Mouse (Mus musculus): Measurements from ENCODE around the gene Rims1. TPM values are rescaled to one million over a fixed set of nuclear protein-coding genes. Genes with fewer than 3 reads are reported as not detected.
A peak's percentile ranks its signal among the peaks of the same experiment; 100 is the strongest.

Gene Rims1
- polyA plus RNA-seq, 1 experiment from 2014 or later: not detected

DNA sequence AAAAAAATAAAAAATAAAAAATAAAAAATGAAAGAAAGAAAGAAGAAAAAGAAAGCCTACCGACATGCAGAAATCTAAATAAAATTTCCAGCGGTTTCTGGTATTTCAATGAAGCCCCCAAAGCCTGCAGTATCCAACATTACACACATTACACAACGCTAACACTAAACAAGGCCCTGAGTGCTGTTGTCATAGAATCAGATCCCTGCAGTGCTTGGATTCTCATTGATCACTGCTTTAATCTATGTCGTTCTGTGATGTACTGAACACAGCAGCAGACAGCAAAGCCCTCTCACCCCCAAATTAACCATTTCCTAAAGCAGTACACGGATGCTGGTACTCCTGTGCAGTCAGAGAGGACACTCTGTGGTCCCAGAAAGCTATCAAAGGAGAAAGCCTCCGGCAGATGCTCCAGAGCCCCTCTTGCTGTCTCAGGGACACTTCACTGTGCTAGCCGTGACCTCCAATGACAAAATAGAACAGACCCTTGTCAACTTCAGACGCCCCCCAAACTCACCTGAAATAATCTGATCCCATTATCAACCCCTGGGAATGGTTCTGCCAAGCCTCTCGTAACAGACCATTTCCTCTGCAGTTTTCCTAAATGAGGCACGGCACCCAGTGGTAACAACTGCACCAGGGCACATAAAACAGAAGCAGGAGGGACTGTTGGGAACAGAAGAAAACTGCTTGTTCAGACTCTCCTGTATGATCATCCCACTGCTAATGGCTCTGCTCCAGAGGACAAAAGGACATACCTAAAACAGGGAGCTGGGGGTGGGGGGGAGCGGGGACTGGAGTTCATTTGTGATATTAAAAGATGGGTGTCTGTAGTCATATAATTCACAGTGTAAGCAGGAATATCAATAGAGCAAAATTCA is 296.8 kb downstream of the Rims1 start:
- peaks cover 14% of the 10 kb centered on the region for H3K27me3 ChIP-seq
- ChIA-PET CTCF (no interaction called here), POLR2A (no interaction called here)
- in situ Hi-C loops (cut with MboI; ENCODE audit: low pct_unique_long_range_greater_than_20kb): no loop called here
- no peak for ATAC-seq
- TF ChIP-seq CTCF (IDR thresholded peaks at IDR 0.05): no peak
- DNase-seq (ENCODE audit: low read depth, low spot score): no peak

DNA sequence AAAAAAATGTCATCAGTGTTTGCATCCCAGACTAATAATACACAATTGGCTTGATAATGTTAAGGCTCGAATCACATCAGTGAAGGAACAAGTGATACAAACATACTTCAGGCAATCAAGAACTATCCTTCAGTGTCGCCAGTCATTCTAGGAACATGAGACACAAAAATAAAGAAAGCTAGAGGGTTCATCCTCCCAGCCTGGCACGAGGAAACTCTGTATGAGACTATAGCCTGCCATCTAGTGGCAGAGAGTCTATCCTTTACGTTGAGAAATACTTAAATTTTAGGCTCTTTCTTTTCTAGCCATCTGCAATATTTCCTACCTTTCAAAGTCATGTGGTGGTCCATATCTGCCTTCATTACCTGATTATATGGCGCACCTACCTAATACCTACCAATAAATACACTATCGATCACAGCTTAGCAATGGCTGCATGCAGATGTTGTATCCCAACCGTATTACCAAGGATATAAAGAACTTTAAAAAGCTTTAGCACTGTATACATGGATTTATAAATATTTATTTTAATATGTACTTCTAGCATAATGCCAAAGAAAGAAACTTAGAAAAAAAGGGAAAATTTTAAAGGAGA is 318.4 kb downstream of the Rims1 start:
- H3K27me3 ChIP-seq: peaks cover 18% of the 10 kb centered on the region
- ATAC-seq (no peak), DNase-seq (ENCODE audit: low read depth, low spot score) (no peak)
- TF ChIP-seq CTCF (IDR thresholded peaks at IDR 0.05): peak; percentile 61
- in situ Hi-C loops (cut with MboI; ENCODE audit: low pct_unique_long_range_greater_than_20kb): loop anchor here (25.0 kb wide), 1 partner anchor 1075 kb away; no protein-coding TSS in a partner anchor
- CTCF ChIA-PET: no interaction called here
- POLR2A ChIA-PET: no interaction called here

DNA sequence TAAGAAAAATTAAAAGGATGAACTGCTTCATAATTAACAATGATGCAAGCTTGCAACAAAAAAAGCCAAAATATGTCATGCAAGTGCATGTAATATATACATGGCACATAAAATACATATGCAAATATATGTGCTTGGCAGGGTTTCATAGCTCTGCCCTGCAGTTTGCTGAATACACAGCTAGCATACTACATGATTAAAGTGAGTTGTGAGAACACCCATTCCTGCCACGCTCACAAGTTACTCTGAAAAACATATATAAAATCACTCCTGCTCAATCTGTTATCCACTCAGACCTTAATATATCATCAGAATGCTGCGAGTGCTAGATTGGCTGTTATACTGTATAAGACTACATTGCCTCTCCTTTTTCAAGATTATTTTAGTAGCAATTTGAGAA is 329.6 kb downstream of the Rims1 start:
- in situ Hi-C loops (cut with MboI; ENCODE audit: low pct_unique_long_range_greater_than_20kb): loop anchor here (25.0 kb wide), 1 partner anchor 1064 kb away; no protein-coding TSS in a partner anchor
- DNase-seq (ENCODE audit: low read depth, low spot score) (no peak), ATAC-seq (no peak)
- POLR2A ChIA-PET: no interaction called here
- peaks cover 5% of the 10 kb centered on the region for H3K27me3 ChIP-seq
- CTCF ChIA-PET: no interaction called here
- TF ChIP-seq CTCF (IDR thresholded peaks at IDR 0.05): no peak

DNA sequence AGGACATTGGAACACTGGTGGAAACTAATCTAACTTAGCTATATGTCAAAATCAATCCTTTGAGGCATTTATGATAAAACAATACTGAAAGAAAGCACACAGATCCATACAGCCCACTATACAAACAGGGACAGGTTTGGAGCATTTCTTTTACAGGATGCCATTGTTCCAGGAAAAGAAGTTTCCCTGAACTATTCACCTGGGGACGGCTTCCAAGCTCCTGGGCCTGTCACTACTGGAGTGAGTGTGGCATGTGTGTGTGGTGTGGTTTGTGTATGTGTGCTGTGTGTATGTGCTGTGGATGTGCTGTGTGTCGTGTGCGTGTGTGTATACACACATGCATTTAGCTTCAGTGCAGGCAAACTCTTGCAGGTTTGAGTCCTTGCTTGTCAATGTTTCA is 338.8 kb downstream of the Rims1 start:
- ChIA-PET CTCF (no interaction called here), POLR2A (no interaction called here)
- ATAC-seq (no peak), DNase-seq (ENCODE audit: low read depth, low spot score) (no peak)
- in situ Hi-C loops (cut with MboI; ENCODE audit: low pct_unique_long_range_greater_than_20kb): no loop called here
- no peak for TF ChIP-seq CTCF (IDR thresholded peaks at IDR 0.05)
- peaks cover 3% of the 10 kb centered on the region for H3K27me3 ChIP-seq

DNA sequence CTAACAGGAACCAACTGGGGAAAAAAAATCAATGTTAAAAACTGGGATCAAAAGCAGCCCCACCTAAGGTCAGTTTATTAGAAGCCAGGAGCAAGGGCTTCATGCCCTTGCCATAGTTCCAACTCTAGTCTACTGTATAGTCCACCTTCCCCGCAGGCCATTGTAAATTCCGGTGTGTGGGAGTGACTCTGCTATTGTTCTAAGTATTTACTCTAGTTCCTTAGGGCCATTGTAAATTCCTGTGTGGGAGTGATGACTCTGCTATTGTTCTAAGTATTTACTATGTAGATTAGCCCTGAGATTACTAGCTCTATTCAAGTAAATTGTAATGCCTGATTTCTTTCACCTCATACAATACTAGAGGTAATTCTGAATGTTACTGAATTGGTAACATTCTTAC is 339.2 kb downstream of the Rims1 start:
- ChIA-PET POLR2A (no interaction called here), CTCF (no interaction called here)
- ATAC-seq (no peak), DNase-seq (ENCODE audit: low read depth, low spot score) (no peak)
- in situ Hi-C loops (cut with MboI; ENCODE audit: low pct_unique_long_range_greater_than_20kb): no loop called here
- TF ChIP-seq CTCF (IDR thresholded peaks at IDR 0.05): no peak
- no peaks in the 10 kb centered on the region for H3K27me3 ChIP-seq

DNA sequence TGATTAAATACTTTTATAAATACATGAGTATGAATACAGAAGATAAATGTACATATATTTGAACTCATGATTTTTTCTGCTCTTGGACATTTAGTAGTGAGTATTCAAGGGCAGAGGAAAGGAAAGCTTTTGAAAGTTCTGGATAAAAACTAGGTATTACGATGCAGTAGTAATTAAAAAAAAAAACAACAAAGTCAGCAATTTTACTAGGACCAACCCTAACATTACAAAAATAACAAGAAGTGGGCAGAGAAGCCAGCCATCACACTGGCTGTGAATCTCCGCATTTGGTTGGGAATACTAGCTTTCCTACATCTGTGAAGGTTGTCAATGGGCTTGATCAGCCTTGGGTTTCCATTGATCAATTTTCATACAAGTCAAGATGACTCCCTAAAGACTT is 381.8 kb downstream of the Rims1 start:
- H3K27me3 ChIP-seq: peaks cover 12% of the 10 kb centered on the region
- DNase-seq (ENCODE audit: low read depth, low spot score) (no peak), ATAC-seq (no peak)
- CTCF ChIA-PET: no interaction called here
- POLR2A ChIA-PET: no interaction called here
- in situ Hi-C loops (cut with MboI; ENCODE audit: low pct_unique_long_range_greater_than_20kb): no loop called here
- TF ChIP-seq CTCF (IDR thresholded peaks at IDR 0.05): no peak

DNA sequence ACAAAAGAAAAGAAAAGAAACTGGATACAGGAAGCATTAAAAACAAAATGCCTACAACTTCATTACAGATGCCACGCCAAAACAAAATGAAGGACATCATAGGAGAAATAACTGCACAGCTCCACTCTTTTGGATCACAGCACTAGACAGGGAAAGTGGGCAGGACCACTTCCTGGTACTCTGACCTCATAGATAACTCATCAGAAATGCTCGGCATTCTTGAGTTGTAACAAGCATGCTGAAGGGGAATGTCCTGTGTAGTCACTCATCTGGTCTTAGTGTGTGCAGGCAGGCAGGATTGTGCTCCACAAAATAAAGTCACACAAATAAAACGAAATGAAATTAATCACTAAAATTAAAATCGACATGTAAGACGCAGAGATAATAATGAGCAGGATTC is 383.7 kb downstream of the Rims1 start:
- ATAC-seq: no peak
- H3K27me3 ChIP-seq: peaks cover 18% of the 10 kb centered on the region
- DNase-seq (ENCODE audit: low read depth, low spot score): no peak
- no peak for TF ChIP-seq CTCF (IDR thresholded peaks at IDR 0.05)
- POLR2A ChIA-PET: no interaction called here
- CTCF ChIA-PET: no interaction called here
- in situ Hi-C loops (cut with MboI; ENCODE audit: low pct_unique_long_range_greater_than_20kb): no loop called here

DNA sequence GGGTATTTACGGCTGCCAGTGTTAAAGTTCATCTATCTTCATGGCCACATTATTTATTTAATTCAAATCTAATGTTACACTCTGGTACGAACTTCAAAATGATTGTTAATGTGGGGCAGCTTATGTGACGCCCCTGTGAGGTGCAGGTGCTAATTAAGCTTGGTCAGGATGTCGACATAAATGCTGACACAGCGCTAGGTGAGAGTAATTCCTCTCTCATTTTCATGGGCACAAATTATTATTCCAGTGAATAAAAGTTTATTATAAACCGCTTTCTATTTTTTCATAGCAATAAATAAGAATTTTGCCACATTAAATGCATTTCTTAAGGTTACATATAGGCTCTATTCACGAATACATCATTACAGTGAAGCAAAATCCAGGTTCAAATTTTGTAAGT is 395.6 kb downstream of the Rims1 start:
- POLR2A ChIA-PET: no interaction called here
- CTCF ChIA-PET: no interaction called here
- no peak for ATAC-seq
- no peak for DNase-seq (ENCODE audit: low read depth, low spot score)
- no peak for TF ChIP-seq CTCF (IDR thresholded peaks at IDR 0.05)
- peaks cover 32% of the 10 kb centered on the region for H3K27me3 ChIP-seq
- in situ Hi-C loops (cut with MboI; ENCODE audit: low pct_unique_long_range_greater_than_20kb): no loop called here

DNA sequence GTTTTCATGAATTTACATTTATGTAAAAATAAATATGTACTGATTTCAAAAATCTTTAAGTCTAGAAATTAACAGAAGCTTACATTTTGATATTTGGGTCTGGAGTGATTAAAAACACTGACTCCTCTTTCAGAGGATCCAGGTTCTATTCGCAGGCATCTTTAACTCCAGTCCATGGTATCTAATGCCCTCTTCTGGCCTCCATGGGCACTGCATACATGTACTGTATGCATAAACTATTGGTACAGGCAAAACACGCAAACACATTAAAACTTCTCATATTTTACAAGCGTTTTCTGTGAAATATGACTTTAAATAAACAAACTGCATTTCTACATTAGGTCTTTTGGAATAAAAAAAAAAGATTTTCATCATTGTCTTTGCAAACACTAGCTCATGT is 419.4 kb downstream of the Rims1 start:
- in situ Hi-C loops (cut with MboI; ENCODE audit: low pct_unique_long_range_greater_than_20kb): no loop called here
- DNase-seq (ENCODE audit: low read depth, low spot score) (no peak), ATAC-seq (no peak)
- ChIA-PET CTCF (no interaction called here), POLR2A (no interaction called here)
- peak; percentile 31 for TF ChIP-seq CTCF (IDR thresholded peaks at IDR 0.05)
- no peaks in the 10 kb centered on the region for H3K27me3 ChIP-seq

DNA sequence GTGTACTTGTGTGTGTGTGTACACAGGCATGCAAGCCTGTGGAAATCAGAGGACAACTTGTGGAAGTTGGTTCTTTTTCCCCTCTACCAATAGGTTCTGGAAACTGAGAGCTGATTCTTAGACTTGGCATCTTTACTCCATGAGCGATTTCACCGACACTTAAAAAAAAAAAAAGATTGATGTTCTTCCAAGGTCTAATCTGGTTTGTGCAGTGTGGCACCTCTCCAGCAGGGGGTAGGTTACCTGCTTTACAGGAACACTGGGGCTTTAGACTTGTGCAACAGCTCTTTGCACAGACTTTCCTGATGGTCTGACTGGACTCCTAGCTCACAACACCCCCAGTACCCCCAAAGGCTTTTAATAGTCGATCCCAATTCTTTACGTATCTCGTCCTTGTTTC is 428.1 kb downstream of the Rims1 start:
- ATAC-seq (no peak), DNase-seq (ENCODE audit: low read depth, low spot score) (no peak)
- H3K27me3 ChIP-seq: peaks cover 7% of the 10 kb centered on the region
- TF ChIP-seq CTCF (IDR thresholded peaks at IDR 0.05): no peak
- CTCF ChIA-PET: no interaction called here
- in situ Hi-C loops (cut with MboI; ENCODE audit: low pct_unique_long_range_greater_than_20kb): no loop called here
- POLR2A ChIA-PET: no interaction called here

DNA sequence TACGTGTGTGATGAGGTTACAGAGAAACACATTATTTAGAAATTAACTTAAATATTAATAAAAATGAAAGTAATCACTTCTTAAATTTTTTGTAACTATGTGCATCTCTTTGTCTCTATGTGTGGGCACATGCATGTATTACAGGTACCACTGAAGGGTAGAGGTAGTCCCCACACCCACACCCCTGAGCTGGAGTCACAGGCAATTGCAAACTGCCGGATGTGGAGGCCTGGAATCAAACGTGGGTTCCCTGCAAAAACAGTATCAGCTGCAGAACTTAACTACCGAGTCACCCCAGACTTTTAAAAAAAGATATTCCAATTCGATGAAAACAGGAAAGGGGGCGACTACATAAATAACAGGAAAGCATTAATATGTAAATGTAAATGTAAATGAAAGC is 428.7 kb downstream of the Rims1 start:
- CTCF ChIA-PET: no interaction called here
- ATAC-seq: no peak
- in situ Hi-C loops (cut with MboI; ENCODE audit: low pct_unique_long_range_greater_than_20kb): no loop called here
- no peak for TF ChIP-seq CTCF (IDR thresholded peaks at IDR 0.05)
- no peak for DNase-seq (ENCODE audit: low read depth, low spot score)
- POLR2A ChIA-PET: no interaction called here
- peaks cover 7% of the 10 kb centered on the region for H3K27me3 ChIP-seq

DNA sequence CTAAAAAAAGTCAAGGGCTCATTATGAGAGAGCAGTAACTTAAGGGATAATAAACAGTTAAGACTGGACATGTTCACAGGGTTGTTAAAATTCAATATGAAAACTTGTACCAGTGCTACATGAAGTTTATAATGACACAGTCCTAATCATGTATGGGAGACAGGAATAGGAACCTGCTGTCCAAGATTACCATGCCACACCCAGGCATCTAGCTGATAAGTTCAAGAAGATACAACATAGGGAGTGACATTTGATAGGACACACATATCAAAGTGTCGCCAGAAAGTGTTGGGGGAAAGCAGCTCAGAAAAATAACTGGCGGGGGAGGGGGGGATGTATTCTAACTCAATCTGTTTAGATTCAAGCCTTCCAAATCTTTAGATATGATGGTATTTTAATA is 449.6 kb downstream of the Rims1 start:
- ATAC-seq (no peak), DNase-seq (ENCODE audit: low read depth, low spot score) (no peak)
- CTCF ChIA-PET: no interaction called here
- TF ChIP-seq CTCF (IDR thresholded peaks at IDR 0.05): no peak
- H3K27me3 ChIP-seq: no peaks in the 10 kb centered on the region
- POLR2A ChIA-PET: no interaction called here
- in situ Hi-C loops (cut with MboI; ENCODE audit: low pct_unique_long_range_greater_than_20kb): no loop called here
